Mouse (Mus musculus): ENCODE results near the gene Tex33. TPM values are rescaled to one million over a fixed set of nuclear protein-coding genes. Genes with fewer than 3 reads are reported as not detected.

Gene Tex33
- polyA plus RNA-seq, 1 experiment from 2014 or later, result not detected

GRCm38 (mm10) chr15:78328520-78329097 lies 67.1 kb downstream of the Tex33 start:
- H3K4me1 ChIP-seq, result 0 out of 2 replicates have a peak, but pooled peaks cover 3% of the 10 kb centered on the region
- DNase-seq (ENCODE audit: low spot score), result no peak
- H3K27me3 ChIP-seq (ENCODE audit: low read depth, poor library complexity, severe bottlenecking), result no peaks in the 10 kb centered on the region
- WGBS, result 92% methylated on average over 3 of the region's 3 CpGs
- no peaks in the 10 kb centered on the region for H3K9me3 ChIP-seq (replicated peaks)
- H3K36me3 ChIP-seq, result no peaks in the 10 kb centered on the region
- H3K4me3 ChIP-seq, result no peak overlapping the region
- no peak overlapping the region for H3K27ac ChIP-seq (replicated peaks)

Small RNAs within 50 kb of the gene (microRNA-seq; reads per million reads assigned to microRNA genes)
- gene Mir7676-2, result not detected

Other genes with a start within 250 kb of the Tex33 start
- 172 and 181 TPM in 2 replicates for gene Ift27, start 221.8 kb downstream of the Tex33 start, polyA plus RNA-seq (2016; fragmentation: Nextera tagmentation; extraction: Ambion mirVana)
- gene Pvalb, start 189.5 kb downstream of the Tex33 start, polyA plus RNA-seq (2016; fragmentation: Nextera tagmentation; extraction: Ambion mirVana), result 0.12 TPM in 1 of 2 replicates, not detected in the other
- 3.5 and 6.6 TPM in 2 replicates for gene Ncf4, start 151.1 kb downstream of the Tex33 start, polyA plus RNA-seq (2016; fragmentation: Nextera tagmentation; extraction: Ambion mirVana)
- 0.29 and 0.37 TPM in 2 replicates for gene Csf2rb2, start 90.2 kb downstream of the Tex33 start, polyA plus RNA-seq (2016; fragmentation: Nextera tagmentation; extraction: Ambion mirVana)
- gene Csf2rb, start 70.2 kb downstream of the Tex33 start, polyA plus RNA-seq (2016; fragmentation: Nextera tagmentation; extraction: Ambion mirVana), result 2.7 and 3.5 TPM in 2 replicates
- 8.1 and 9.8 TPM in 2 replicates for gene Tst, start 10.0 kb upstream of the Tex33 start, polyA plus RNA-seq (2016; fragmentation: Nextera tagmentation; extraction: Ambion mirVana)
- 0.61 and 1.6 TPM in 2 replicates for gene Mpst, start 10.5 kb upstream of the Tex33 start, polyA plus RNA-seq (2016; fragmentation: Nextera tagmentation; extraction: Ambion mirVana)
- gene Kctd17, start 32.7 kb upstream of the Tex33 start, polyA plus RNA-seq (2016; fragmentation: Nextera tagmentation; extraction: Ambion mirVana), result 64.0 and 68.3 TPM in 2 replicates
- 0.21 and 0.52 TPM in 2 replicates for gene Tmprss6, start 72.7 kb upstream of the Tex33 start, polyA plus RNA-seq (2016; fragmentation: Nextera tagmentation; extraction: Ambion mirVana)
- gene Il2rb, start 99.4 kb upstream of the Tex33 start, polyA plus RNA-seq (2016; fragmentation: Nextera tagmentation; extraction: Ambion mirVana), result not detected in 2 replicates
- 10.0 and 11.0 TPM in 2 replicates for gene C1qtnf6, start 135.5 kb upstream of the Tex33 start, polyA plus RNA-seq (2016; fragmentation: Nextera tagmentation; extraction: Ambion mirVana)
- gene Sstr3, start 148.8 kb upstream of the Tex33 start, polyA plus RNA-seq (2016; fragmentation: Nextera tagmentation; extraction: Ambion mirVana), result 0.02 TPM in 1 of 2 replicates, not detected in the other
- 9.1 and 9.5 TPM in 2 replicates for gene Rac2, start 176.9 kb upstream of the Tex33 start, polyA plus RNA-seq (2016; fragmentation: Nextera tagmentation; extraction: Ambion mirVana)
- 5.9 and 6.7 TPM in 2 replicates for gene Cyth4, start 201.1 kb upstream of the Tex33 start, polyA plus RNA-seq (2016; fragmentation: Nextera tagmentation; extraction: Ambion mirVana)